Mouse (Mus musculus): Measurements from ENCODE around the gene Apold1. TPM values are rescaled to one million over a fixed set of nuclear protein-coding genes. Genes with fewer than 3 reads are reported as not detected.
A peak's percentile ranks its signal among the peaks of the same experiment; 100 is the strongest.

Apold1 gene
- polyA plus RNA-seq (2021): 0.23 TPM

DNA sequence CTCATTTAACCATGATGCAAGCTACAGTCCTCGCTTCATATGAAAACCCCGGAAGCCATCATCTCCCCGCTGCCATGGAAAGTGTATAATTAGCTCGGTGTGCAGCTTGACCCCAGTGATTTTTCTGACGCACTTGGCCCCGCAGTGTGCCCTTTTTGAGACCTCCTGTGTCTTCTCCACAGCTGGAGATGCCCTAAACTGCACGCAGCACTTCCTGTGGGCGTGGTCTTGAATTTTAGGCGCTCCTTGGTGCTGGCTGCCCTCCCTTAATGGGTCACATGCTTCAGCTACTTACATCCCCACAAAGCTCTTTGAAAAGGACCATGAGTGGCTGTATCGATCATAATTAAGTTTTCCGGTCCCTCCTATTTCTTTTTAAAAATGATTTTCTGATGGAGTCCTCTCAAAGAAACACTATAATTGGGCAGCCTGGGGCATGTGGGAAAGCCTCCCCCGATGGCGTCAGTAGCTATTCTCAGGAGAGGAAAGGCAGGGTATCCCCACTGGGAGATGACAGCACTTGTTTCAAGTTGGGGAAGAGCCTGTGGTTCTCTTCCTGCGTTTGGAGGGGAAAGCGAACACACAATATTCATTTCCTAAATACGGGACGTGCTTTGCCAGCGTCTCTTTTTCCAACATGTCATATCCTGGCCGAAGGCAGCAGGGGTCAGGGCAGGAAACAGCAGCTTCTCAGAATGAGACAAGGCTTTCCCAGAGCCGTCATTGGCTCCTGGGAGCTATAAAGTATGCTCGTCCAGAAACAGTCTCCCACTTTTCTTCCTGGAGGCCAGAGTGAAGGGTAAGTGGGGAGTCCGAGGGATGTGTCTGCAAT lies at the start of gene Apold1:
Apold1 (plus strand) TSS at position 488 of the 832 bp plus-strand sequence.
- no peak for TF ChIP-seq CTCF (IDR thresholded peaks at IDR 0.05)
- ChIA-PET CTCF (interaction anchor here (1.1 to 2.0 kb wide), 2 partner anchors 9 to 87 kb away, joined by 3 to 6 read pairs; no protein-coding TSS in a partner anchor), POLR2A (interaction anchor here (0.6 kb wide), 1 partner anchor 112 kb away, joined by 3 read pairs; no protein-coding TSS in a partner anchor)
- ATAC-seq: no peak
- DNase-seq (ENCODE audit: low read depth, low spot score): no peak
- H3K27me3 ChIP-seq: no peaks in the 10 kb centered on the region
- in situ Hi-C loops (cut with MboI; ENCODE audit: low pct_unique_long_range_greater_than_20kb): no loop called here

DNA sequence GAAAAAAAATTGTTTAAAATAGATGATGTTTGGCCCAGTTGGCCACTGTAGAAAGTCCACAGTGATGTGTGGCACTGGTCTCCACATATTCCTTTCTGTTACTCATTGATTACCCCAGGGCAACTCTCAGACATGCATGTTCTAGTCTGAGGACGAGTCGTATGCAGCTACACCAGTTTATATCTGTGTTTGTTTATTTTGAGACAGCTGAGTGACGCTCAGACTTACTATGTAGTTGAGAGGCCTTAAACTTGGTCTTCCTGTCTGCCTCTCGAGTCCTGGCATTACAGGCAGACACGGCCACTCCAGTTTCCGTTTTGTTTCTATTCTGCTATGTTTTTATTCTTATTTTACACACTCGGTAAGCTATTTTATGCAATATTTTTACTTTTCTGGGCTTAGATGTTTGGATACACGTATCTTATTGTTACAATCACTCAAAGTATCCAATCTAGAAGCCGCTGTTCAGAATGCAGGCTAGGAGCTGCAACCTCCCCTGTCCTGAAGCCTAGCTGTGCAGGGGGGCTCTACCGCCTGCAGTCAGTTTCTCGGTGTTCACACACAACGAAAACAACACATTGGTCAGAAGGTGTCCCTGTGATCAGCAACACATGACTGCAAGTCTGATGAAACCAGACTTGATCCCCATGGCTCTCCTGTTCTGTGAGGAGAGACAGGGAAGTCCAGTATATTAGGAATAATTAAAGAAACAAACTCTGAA lies 48.9 kb upstream of the Apold1 start:
- in situ Hi-C loops (cut with MboI; ENCODE audit: low pct_unique_long_range_greater_than_20kb): no loop called here
- DNase-seq (ENCODE audit: low read depth, low spot score) (no peak), ATAC-seq (no peak)
- CTCF ChIA-PET: interaction anchor here (1.6 to 5.3 kb wide), 2 partner anchors 12 to 17 kb away, joined by 3 to 39 read pairs; no protein-coding TSS in a partner anchor
- no peaks in the 10 kb centered on the region for H3K27me3 ChIP-seq
- POLR2A ChIA-PET: interaction anchor here (1.8 to 2.6 kb wide), 3 partner anchors 9 to 12 kb away, joined by 5 to 11 read pairs (median 9); no protein-coding TSS in a partner anchor
- no peak for TF ChIP-seq CTCF (IDR thresholded peaks at IDR 0.05)

DNA sequence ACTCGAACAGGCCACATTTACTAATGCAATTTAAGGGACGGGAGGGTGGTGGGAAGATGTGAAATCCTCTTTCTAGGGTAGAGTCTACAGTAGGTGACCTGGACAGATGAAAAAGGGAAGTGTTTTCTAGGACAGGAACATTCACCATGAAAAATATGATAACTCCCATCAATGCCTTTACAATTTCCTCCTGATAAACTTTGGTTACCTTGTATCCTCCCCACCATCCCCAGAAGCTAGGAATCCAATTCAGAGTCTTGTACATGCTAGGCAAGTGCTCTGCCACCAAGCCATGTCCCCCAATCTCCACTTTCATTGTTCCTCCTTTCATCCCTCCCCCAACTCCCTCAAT lies 48.3 kb upstream of the Apold1 start:
- in situ Hi-C loops (cut with MboI; ENCODE audit: low pct_unique_long_range_greater_than_20kb): no loop called here
- H3K27me3 ChIP-seq: no peaks in the 10 kb centered on the region
- CTCF ChIA-PET: interaction anchor here (1.6 to 5.3 kb wide), 2 partner anchors 11 to 16 kb away, joined by 3 to 39 read pairs; no protein-coding TSS in a partner anchor
- no peak for DNase-seq (ENCODE audit: low read depth, low spot score)
- POLR2A ChIA-PET: interaction anchor here (2.4 kb wide), 1 partner anchor 10 kb away, joined by 11 read pairs; no protein-coding TSS in a partner anchor
- no peak for TF ChIP-seq CTCF (IDR thresholded peaks at IDR 0.05)
- no peak for ATAC-seq

DNA sequence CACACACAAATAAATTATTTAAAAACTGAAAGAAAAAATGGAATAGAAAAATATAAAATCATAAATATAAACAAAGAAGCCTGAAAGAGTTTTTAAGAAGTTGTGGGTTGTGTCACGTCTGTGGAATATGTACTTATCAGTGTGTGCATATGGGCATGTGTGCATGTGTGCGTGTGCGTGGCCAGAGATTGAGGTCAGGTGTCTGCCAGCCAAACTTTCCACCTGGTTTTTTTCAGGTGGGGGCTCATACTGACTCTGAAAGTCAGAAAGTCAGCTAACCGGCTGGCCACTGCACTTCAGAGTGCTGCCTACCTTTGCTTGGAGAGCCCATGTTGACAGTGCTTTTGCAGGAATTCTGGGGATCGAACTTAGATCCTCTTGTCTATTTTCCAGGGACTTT lies 47.2 kb upstream of the Apold1 start:
- ATAC-seq (no peak), DNase-seq (ENCODE audit: low read depth, low spot score) (no peak)
- TF ChIP-seq CTCF (IDR thresholded peaks at IDR 0.05): no peak
- in situ Hi-C loops (cut with MboI; ENCODE audit: low pct_unique_long_range_greater_than_20kb): no loop called here
- no peaks in the 10 kb centered on the region for H3K27me3 ChIP-seq
- ChIA-PET CTCF (interaction anchor here (1.6 to 5.3 kb wide), 2 partner anchors 10 to 15 kb away, joined by 3 to 39 read pairs; no protein-coding TSS in a partner anchor), POLR2A (interaction anchor here (0.9 to 2.4 kb wide), 2 partner anchors 9 to 11 kb away, joined by 3 to 11 read pairs; no protein-coding TSS in a partner anchor)

DNA sequence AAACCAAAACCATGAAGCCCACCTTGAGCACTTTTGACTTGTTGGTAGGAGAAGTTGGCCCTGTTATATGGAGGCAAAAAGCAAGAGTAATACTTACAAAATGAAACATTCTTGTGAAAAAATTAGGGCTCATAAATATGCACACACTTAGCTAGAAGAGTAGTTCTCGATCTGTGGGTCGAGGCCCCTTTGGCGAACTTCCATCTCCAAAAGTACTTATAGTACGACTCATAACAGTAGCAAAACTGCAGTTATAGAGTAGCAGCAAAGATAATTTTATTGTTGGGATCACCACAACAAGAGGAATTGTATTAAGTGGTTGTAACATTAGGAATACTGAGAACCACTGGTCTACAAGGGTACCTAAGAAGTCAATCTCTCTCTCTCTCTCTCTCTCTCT lies 41.7 kb upstream of the Apold1 start:
- DNase-seq (ENCODE audit: low read depth, low spot score) (no peak), ATAC-seq (no peak)
- in situ Hi-C loops (cut with MboI; ENCODE audit: low pct_unique_long_range_greater_than_20kb): no loop called here
- no peaks in the 10 kb centered on the region for H3K27me3 ChIP-seq
- CTCF ChIA-PET: interaction anchor here (1.0 to 1.1 kb wide), 3 partner anchors 10 to 22 kb away, joined by 3 to 4 read pairs (median 3); no protein-coding TSS in a partner anchor
- TF ChIP-seq CTCF (IDR thresholded peaks at IDR 0.05): no peak
- POLR2A ChIA-PET: interaction anchor here (1.1 kb wide), 1 partner anchor 19 kb away, joined by 3 read pairs; the partner anchor contains the start of gene Cdkn1b

DNA sequence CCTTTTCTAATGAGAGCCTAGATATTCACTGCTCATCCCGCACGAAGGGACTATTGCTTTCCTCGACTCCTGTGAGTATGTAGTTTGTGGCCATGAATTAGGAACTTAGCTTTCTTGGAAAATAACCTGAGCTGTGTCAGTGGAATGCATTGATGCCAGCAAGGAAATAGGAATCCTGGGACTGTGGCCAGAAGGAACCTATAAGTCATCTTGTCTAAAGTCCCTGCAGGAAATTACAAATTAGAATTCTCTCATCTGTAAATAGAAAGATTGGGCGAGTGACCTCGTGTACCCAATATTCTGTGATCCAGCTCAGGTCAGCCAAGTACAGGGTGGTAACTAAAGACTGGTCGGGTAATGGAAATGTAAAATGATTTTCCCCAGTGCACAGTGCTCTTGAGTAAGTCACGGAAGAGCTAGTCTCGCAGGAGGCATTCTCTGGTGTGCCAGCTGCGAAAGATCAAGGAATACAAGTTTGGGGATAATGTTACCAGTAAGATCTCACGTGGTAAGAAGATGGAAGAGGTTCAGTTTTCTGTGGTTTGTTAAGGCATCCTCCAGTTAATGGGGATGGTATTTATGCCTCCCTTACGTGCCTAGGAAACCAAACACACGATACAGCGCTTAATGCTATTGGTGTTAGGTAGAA lies 37.6 kb upstream of the Apold1 start:
- no peaks in the 10 kb centered on the region for H3K27me3 ChIP-seq
- TF ChIP-seq CTCF (IDR thresholded peaks at IDR 0.05): no peak
- in situ Hi-C loops (cut with MboI; ENCODE audit: low pct_unique_long_range_greater_than_20kb): no loop called here
- DNase-seq (ENCODE audit: low read depth, low spot score) (no peak), ATAC-seq (peak; percentile 33)
- CTCF ChIA-PET: interaction anchor here (1.7 to 5.2 kb wide), 2 partner anchors 10 to 42 kb away, joined by 3 to 39 read pairs; no protein-coding TSS in a partner anchor
- POLR2A ChIA-PET: interaction anchor here (1.0 to 2.2 kb wide), 4 partner anchors 13 to 130 kb away, joined by 4 to 9 read pairs (median 4); no protein-coding TSS in a partner anchor

DNA sequence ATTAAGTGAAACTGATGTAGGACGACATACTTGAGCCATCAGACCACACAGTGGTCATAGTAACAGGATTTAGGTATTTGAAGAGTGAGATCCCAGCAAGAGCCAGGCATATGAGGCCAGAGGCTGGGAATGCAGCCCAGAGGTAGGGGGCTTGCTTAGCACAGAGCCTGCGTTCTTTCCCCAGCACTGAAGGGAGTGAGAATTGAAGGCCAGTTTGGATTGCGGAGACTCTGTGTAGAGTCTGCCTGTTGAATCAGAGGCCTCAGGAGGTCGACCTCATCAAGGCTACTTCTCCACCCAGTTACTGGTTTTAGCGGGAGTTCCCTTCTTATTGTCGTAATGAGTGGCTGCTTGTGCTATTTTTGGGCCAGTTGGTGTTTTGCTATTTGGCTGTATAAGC lies 35.5 kb upstream of the Apold1 start:
- in situ Hi-C loops (cut with MboI; ENCODE audit: low pct_unique_long_range_greater_than_20kb): loop anchor here (5.0 kb wide), 1 partner anchor 289 kb away; no protein-coding TSS in a partner anchor
- DNase-seq (ENCODE audit: low read depth, low spot score) (no peak), ATAC-seq (peak; percentile 49)
- CTCF ChIA-PET: interaction anchor here (1.0 to 5.2 kb wide), 3 partner anchors 9 to 83 kb away, joined by 5 to 39 read pairs (median 16); no protein-coding TSS in a partner anchor
- H3K27me3 ChIP-seq: no peaks in the 10 kb centered on the region
- no peak for TF ChIP-seq CTCF (IDR thresholded peaks at IDR 0.05)
- POLR2A ChIA-PET: interaction anchor here (0.6 to 2.4 kb wide), 5 partner anchors 10 to 47 kb away, joined by 3 to 5 read pairs (median 3); no protein-coding TSS in a partner anchor

DNA sequence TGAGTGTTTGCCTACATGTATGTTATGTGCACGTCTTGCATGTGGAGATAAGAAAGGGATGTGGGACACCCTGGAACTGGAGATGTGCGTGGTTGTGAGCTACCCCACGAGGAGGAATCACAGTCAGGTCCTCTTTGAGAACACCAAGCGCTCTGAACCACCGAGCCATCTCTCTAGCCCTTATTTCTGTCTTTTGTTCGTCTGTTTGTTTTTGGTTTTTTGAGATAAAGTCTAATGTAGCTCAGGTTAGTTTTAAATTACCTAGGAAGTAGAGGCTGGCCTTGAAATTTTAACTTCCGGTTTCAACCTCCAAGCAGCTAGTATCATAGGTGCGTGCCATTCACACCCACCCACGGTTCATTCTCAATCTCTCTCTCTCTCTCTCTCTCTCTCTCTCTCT lies 34.7 kb upstream of the Apold1 start:
- in situ Hi-C loops (cut with MboI; ENCODE audit: low pct_unique_long_range_greater_than_20kb): loop anchor here (5.0 kb wide), 1 partner anchor 290 kb away; no protein-coding TSS in a partner anchor
- ChIA-PET POLR2A (interaction anchor here (0.6 to 2.4 kb wide), 7 partner anchors 11 to 559 kb away, joined by 3 to 5 read pairs (median 3); no protein-coding TSS in a partner anchor), CTCF (interaction anchor here (0.6 to 5.2 kb wide), 16 partner anchors 13 to 511 kb away, joined by 3 to 39 read pairs (median 3); partner anchors contain the start of gene Cdkn1b)
- DNase-seq (ENCODE audit: low read depth, low spot score) (no peak), ATAC-seq (no peak)
- no peak for TF ChIP-seq CTCF (IDR thresholded peaks at IDR 0.05)
- no peaks in the 10 kb centered on the region for H3K27me3 ChIP-seq

DNA sequence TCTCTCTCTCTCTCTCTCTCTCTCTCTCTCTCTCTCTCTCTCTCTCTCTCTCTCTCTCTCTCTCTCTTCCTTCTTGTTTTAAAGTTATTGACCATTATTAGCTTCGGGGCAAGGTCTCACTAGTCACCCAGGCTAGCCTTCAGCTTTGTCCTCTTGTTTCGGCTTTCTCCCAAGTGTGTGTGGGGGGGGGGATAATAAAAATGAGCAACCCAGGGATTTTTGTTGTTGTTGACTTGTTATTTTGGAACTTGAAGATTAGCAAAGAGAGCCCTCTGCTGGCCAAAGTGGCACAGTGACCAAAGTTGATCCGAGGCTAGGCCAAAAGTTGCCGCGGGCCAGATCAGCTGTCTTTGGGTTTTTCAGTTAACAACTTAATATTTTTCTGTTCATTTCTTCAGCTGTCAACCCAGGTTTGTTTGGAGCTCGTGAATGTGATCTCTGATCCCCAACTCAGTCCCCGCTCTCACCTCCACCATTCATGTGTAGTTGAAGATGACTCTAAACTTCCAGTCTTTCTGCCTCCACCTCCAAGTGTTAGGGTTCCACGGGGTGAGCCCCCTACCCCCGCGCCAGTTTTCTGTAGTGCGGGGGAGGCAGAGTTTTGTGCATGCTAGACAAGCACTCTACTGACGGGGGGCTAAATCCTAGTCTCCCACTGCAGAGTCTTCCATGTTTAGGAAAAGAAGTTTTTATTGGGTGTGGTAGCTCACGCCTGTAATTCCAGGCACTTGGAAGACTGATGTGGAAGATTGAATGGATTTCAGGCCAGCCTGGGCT lies 34.0 kb upstream of the Apold1 start:
- CTCF ChIA-PET: interaction anchor here (0.6 to 5.2 kb wide), 17 partner anchors 14 to 511 kb away, joined by 3 to 39 read pairs (median 3); partner anchors contain the start of gene Cdkn1b
- H3K27me3 ChIP-seq: no peaks in the 10 kb centered on the region
- POLR2A ChIA-PET: interaction anchor here (0.6 to 1.2 kb wide), 8 partner anchors 18 to 559 kb away, joined by 3 to 4 read pairs (median 3); no protein-coding TSS in a partner anchor
- no peak for DNase-seq (ENCODE audit: low read depth, low spot score)
- ATAC-seq: no peak
- in situ Hi-C loops (cut with MboI; ENCODE audit: low pct_unique_long_range_greater_than_20kb): loop anchor here (5.0 kb wide), 1 partner anchor 290 kb away; no protein-coding TSS in a partner anchor
- TF ChIP-seq CTCF (IDR thresholded peaks at IDR 0.05): peak; percentile 86

Data from Patski (cell line).